Mouse (Mus musculus): ENCODE measurements around the gene Tent5b. TPM values are rescaled to one million over a fixed set of nuclear protein-coding genes. Genes with fewer than 3 reads are reported as not detected.

Tent5b gene
- polyA plus RNA-seq, 1 experiment from 2014 or later, result 1.0 TPM

- Histone ChIP-seq H3K9me3 (replicated peaks; ENCODE audit: control insufficient read depth, low read length) (no peaks in the 10 kb centered on the region), H3K36me3 (ENCODE audit: control insufficient read depth, insufficient read depth) (no peaks in the 10 kb centered on the region), H3K27ac (ENCODE audit: low read length) (no peak overlapping the region), H3K4me1 (ENCODE audit: control insufficient read depth, insufficient read depth, low read length) (peaks cover 12% of the 10 kb centered on the region), H3K4me3 (ENCODE audit: low read length) (no peak overlapping the region), H3K27me3 (ENCODE audit: control insufficient read depth, insufficient read depth, low read length) (no peaks in the 10 kb centered on the region), H3K9ac (ENCODE audit: low read length) (no peak overlapping the region), H3K4me2 (ENCODE audit: low read depth, low read length) (no peak overlapping the region)
- ATAC-seq (replicated peaks; ENCODE audit: extremely low read depth, insufficient read depth, low FRiP score), result no peak
- 40% methylated on average over 5 of the region's 5 CpGs for WGBS
Measured at GRCm38 (mm10) chr4:133460796-133461325, 19.1 kb upstream of the Tent5b start.

- H3K27me3 ChIP-seq (ENCODE audit: control insufficient read depth, insufficient read depth, low read length), result no peaks in the 10 kb centered on the region
- H3K9ac ChIP-seq (ENCODE audit: low read length), result no peak overlapping the region
- no peak for ATAC-seq (replicated peaks; ENCODE audit: extremely low read depth, insufficient read depth, low FRiP score)
- H3K9me3 ChIP-seq (replicated peaks; ENCODE audit: control insufficient read depth, low read length), result no peaks in the 10 kb centered on the region
- no peak overlapping the region for H3K4me2 ChIP-seq (ENCODE audit: low read depth, low read length)
- H3K36me3 ChIP-seq (ENCODE audit: control insufficient read depth, insufficient read depth), result no peaks in the 10 kb centered on the region
- no peak overlapping the region for H3K4me3 ChIP-seq (ENCODE audit: low read length)
- H3K27ac ChIP-seq (ENCODE audit: low read length), result no peak overlapping the region
- H3K4me1 ChIP-seq (ENCODE audit: control insufficient read depth, insufficient read depth, low read length), result peaks cover 12% of the 10 kb centered on the region
- WGBS, result 57% methylated on average over 4 of the region's 4 CpGs
Measured at GRCm38 (mm10) chr4:133461362-133461761, 18.6 kb upstream of the Tent5b start.

- Histone ChIP-seq H3K9me3 (replicated peaks; ENCODE audit: control insufficient read depth, low read length) (no peaks in the 10 kb centered on the region), H3K9ac (ENCODE audit: low read length) (peak overlapping the region; percentile 8; the same call in 1 of the 2 replicates), H3K4me1 (ENCODE audit: control insufficient read depth, insufficient read depth, low read length) (peaks cover 12% of the 10 kb centered on the region), H3K36me3 (ENCODE audit: control insufficient read depth, insufficient read depth) (no peaks in the 10 kb centered on the region), H3K27me3 (ENCODE audit: control insufficient read depth, insufficient read depth, low read length) (no peaks in the 10 kb centered on the region), H3K27ac (ENCODE audit: low read length) (peak overlapping the region; percentile 54), H3K4me3 (ENCODE audit: low read length) (no peak overlapping the region), H3K4me2 (ENCODE audit: low read depth, low read length) (peak overlapping the region; percentile 18; the same call in 1 of the 2 replicates)
- 27% methylated on average over 6 of the region's 6 CpGs for WGBS
- peak; percentile 51; the same call in 1 of the 2 replicates for ATAC-seq (replicated peaks; ENCODE audit: extremely low read depth, insufficient read depth, low FRiP score)
Measured at GRCm38 (mm10) chr4:133463184-133463583, 16.7 kb upstream of the Tent5b start.

- H3K27me3 ChIP-seq (ENCODE audit: control insufficient read depth, insufficient read depth, low read length), result peaks cover 6% of the 10 kb centered on the region
- WGBS, result under 1% methylated on average over 25 of the region's 27 CpGs
- peak overlapping the region; percentile 60 for H3K4me3 ChIP-seq (ENCODE audit: low read length)
- peak; percentile 82 for ATAC-seq (replicated peaks; ENCODE audit: extremely low read depth, insufficient read depth, low FRiP score)
- H3K4me2 ChIP-seq (ENCODE audit: low read depth, low read length), result peak overlapping the region; percentile 87
- peaks cover 4% of the 10 kb centered on the region; the same call in 1 of the 2 replicates for H3K9me3 ChIP-seq (replicated peaks; ENCODE audit: control insufficient read depth, low read length)
- peaks cover 9% of the 10 kb centered on the region for H3K4me1 ChIP-seq (ENCODE audit: control insufficient read depth, insufficient read depth, low read length)
- H3K27ac ChIP-seq (ENCODE audit: low read length), result no peak overlapping the region
- no peaks in the 10 kb centered on the region for H3K36me3 ChIP-seq (ENCODE audit: control insufficient read depth, insufficient read depth)
- H3K9ac ChIP-seq (ENCODE audit: low read length), result peak overlapping the region; percentile 65
Measured at GRCm38 (mm10) chr4:133468080-133468479, 11.9 kb upstream of the Tent5b start.

DNA sequence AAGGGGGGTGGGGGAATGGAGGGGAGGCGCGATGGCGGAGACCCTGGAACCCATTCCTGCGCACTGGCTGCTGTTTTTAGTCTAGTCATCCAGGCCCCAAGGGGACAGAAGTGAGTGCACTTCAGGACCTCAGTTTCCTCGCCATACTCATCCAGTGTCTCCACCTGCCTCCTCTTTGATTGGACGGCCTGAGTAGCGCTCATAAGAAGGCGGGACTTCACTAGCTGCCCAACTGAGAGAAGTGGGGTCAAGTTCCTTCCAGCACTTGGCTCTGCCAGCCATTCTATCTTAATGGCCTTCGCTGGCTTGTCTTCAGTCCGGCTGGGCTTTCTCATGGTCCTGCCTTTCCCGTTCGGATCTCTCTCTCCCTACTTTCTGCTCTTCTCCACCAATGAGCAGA, 10.8 kb upstream of the Tent5b start:
- Histone ChIP-seq H3K4me1 (ENCODE audit: control insufficient read depth, insufficient read depth, low read length) (0 out of 2 replicates have a peak, but pooled peaks cover 4% of the 10 kb centered on the region), H3K27me3 (ENCODE audit: control insufficient read depth, insufficient read depth, low read length) (peaks cover 6% of the 10 kb centered on the region), H3K4me2 (ENCODE audit: low read depth, low read length) (peak overlapping the region; percentile 87), H3K4me3 (ENCODE audit: low read length) (no peak overlapping the region), H3K9me3 (replicated peaks; ENCODE audit: control insufficient read depth, low read length) (peaks cover 4% of the 10 kb centered on the region; the same call in 1 of the 2 replicates), H3K27ac (ENCODE audit: low read length) (no peak overlapping the region), H3K36me3 (ENCODE audit: control insufficient read depth, insufficient read depth) (no peaks in the 10 kb centered on the region), H3K9ac (ENCODE audit: low read length) (no peak overlapping the region)
- 0 out of 2 replicates have a peak, but pooled peaks have one; percentile 39 for ATAC-seq (replicated peaks; ENCODE audit: extremely low read depth, insufficient read depth, low FRiP score)
- 16% methylated on average over 12 of the region's 12 CpGs for WGBS

DNA sequence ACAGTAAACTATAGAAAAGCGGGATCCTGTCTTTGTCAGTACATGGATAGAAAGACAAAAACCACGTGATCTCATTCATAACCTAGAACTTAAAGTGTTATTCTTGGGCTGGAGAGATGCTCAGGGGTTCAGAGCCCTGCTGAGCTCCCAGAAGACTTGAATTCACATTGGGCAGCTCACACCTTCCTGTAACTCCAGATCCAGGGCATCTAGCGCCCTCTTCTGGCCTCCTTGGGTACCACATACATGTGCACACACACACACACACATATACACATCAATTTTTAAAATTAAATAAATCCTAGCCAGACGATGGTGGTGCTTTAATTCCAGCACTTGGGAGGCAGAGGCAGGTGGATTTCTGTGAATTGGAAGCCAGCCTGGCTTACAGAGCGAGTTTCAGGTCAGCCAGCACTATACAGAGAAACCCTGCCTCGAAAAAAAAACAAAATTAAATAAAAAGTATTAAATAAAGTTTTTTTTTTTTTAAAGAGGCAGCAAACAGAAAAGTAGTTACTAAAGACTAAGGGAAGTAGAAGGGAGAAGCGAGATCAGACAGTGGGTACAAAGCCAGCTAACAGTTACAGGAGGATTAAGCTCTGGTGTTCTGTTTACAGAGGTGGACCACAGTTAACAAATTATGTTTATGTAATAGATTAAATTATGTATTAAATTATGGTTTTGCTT, 8.7 kb upstream of the Tent5b start:
- 80% methylated on average over 7 of the region's 7 CpGs for WGBS
- ATAC-seq (replicated peaks; ENCODE audit: extremely low read depth, insufficient read depth, low FRiP score), result no peak
- H3K9ac ChIP-seq (ENCODE audit: low read length), result no peak overlapping the region

DNA sequence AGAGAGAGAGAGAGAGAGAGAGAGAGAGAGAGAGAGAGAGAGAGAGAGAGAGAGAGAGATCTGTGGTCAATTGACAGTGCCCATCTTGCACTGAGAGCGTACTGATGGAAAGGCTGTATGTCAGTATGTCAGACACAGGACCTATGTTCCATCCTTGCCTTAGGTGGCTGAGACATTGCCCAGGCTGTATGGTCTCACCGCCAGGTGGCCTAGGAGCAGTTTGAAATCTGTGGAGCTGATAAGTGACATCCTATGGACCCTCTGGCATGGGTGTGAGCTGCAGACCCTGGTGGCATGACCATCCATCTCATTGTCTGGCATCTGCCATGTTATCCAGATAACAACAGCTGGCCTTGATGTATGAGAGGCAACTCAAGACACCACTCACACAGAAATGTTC, 6.1 kb upstream of the Tent5b start:
- Histone ChIP-seq H3K27ac (ENCODE audit: low read length) (no peak overlapping the region), H3K27me3 (ENCODE audit: control insufficient read depth, insufficient read depth, low read length) (peaks cover 11% of the 10 kb centered on the region), H3K4me2 (ENCODE audit: low read depth, low read length) (no peak overlapping the region), H3K4me1 (ENCODE audit: control insufficient read depth, insufficient read depth, low read length) (0 out of 2 replicates have a peak, but pooled peaks cover 1% of the 10 kb centered on the region), H3K9ac (ENCODE audit: low read length) (no peak overlapping the region), H3K4me3 (ENCODE audit: low read length) (no peak overlapping the region), H3K9me3 (replicated peaks; ENCODE audit: control insufficient read depth, low read length) (peaks cover 4% of the 10 kb centered on the region; the same call in 1 of the 2 replicates), H3K36me3 (ENCODE audit: control insufficient read depth, insufficient read depth) (no peaks in the 10 kb centered on the region)
- 40% methylated on average over 2 of the region's 2 CpGs for WGBS
- ATAC-seq (replicated peaks; ENCODE audit: extremely low read depth, insufficient read depth, low FRiP score), result no peak

More for the DNA sequence above, 8.7 kb upstream of the Tent5b start:
- Histone ChIP-seq H3K27me3 (ENCODE audit: control insufficient read depth, insufficient read depth, low read length) (peaks cover 14% of the 10 kb centered on the region), H3K9me3 (replicated peaks; ENCODE audit: control insufficient read depth, low read length) (peaks cover 4% of the 10 kb centered on the region; the same call in 1 of the 2 replicates), H3K4me1 (ENCODE audit: control insufficient read depth, insufficient read depth, low read length) (0 out of 2 replicates have a peak, but pooled peaks cover 4% of the 10 kb centered on the region), H3K27ac (ENCODE audit: low read length) (no peak overlapping the region), H3K36me3 (ENCODE audit: control insufficient read depth, insufficient read depth) (no peaks in the 10 kb centered on the region), H3K4me2 (ENCODE audit: low read depth, low read length) (no peak overlapping the region), H3K4me3 (ENCODE audit: low read length) (no peak overlapping the region)

DNA sequence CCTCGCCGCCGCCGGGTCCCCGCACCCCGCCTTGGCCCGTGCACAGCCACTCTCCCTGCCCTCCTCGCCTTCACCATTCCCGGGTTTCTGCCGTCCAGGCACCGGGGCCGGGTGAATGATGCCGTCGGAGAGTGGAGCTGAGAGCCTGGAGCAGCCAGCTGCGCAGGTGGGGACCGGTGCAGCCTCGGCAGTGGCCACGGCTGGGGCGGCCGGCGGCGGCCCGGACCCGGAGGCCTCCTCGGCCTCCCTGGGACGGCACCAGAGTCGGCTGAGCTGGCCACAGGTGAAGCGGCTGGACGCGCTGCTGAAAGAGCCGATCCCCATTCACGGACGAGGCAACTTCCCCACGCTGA, 229 bp downstream of the Tent5b start:
- Histone ChIP-seq H3K9ac (ENCODE audit: low read length) (peak overlapping the region; percentile 68), H3K36me3 (ENCODE audit: control insufficient read depth, insufficient read depth) (no peaks in the 10 kb centered on the region), H3K27me3 (ENCODE audit: control insufficient read depth, insufficient read depth, low read length) (peaks cover 28% of the 10 kb centered on the region), H3K27ac (ENCODE audit: low read length) (no peak overlapping the region), H3K9me3 (replicated peaks; ENCODE audit: control insufficient read depth, low read length) (no peaks in the 10 kb centered on the region), H3K4me3 (ENCODE audit: low read length) (peak overlapping the region; percentile 58), H3K4me2 (ENCODE audit: low read depth, low read length) (peak overlapping the region; percentile 79), H3K4me1 (ENCODE audit: control insufficient read depth, insufficient read depth, low read length) (peaks cover 19% of the 10 kb centered on the region)
- 2% methylated on average over 34 of the region's 34 CpGs for WGBS
- ATAC-seq (replicated peaks; ENCODE audit: extremely low read depth, insufficient read depth, low FRiP score), result peak; percentile 19; the same call in 1 of the 2 replicates

DNA sequence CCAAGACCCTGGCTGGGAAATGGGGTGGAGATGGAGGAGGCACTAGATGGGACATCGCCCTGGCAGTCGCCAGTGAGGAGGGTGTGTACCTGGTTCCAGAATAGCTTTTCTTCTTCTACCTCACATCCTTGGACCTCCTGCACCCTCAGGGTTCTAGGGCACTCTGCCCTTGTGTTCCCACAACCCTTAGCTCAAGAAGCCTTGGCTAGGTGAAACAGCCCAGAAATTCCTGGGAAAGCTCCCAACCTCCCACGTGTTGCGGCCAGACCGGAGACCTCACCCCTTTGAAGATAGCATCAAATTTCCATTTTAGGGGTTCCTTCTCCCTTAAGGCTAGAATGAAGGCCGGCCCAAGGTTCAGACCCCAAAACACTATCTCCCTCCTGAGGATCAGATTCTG, 822 bp downstream of the Tent5b start:
- peak overlapping the region; percentile 79 for H3K4me2 ChIP-seq (ENCODE audit: low read depth, low read length)
- no peak for ATAC-seq (replicated peaks; ENCODE audit: extremely low read depth, insufficient read depth, low FRiP score)
- H3K27me3 ChIP-seq (ENCODE audit: control insufficient read depth, insufficient read depth, low read length), result peaks cover 24% of the 10 kb centered on the region
- H3K27ac ChIP-seq (ENCODE audit: low read length), result no peak overlapping the region
- H3K4me1 ChIP-seq (ENCODE audit: control insufficient read depth, insufficient read depth, low read length), result peaks cover 19% of the 10 kb centered on the region
- H3K36me3 ChIP-seq (ENCODE audit: control insufficient read depth, insufficient read depth), result no peaks in the 10 kb centered on the region
- no peaks in the 10 kb centered on the region for H3K9me3 ChIP-seq (replicated peaks; ENCODE audit: control insufficient read depth, low read length)
- H3K9ac ChIP-seq (ENCODE audit: low read length), result no peak overlapping the region
- H3K4me3 ChIP-seq (ENCODE audit: low read length), result peak overlapping the region; percentile 58
- WGBS, result 41% methylated on average over 6 of the region's 6 CpGs
